Mouse (Mus musculus): Measurements from ENCODE around the gene Papola.
"Not testable (repeated sequence)": the region's sequence is repeated elsewhere in the genome, so short reads cannot be mapped to it uniquely, and the experiment has no call there.

Papola gene

DNA sequence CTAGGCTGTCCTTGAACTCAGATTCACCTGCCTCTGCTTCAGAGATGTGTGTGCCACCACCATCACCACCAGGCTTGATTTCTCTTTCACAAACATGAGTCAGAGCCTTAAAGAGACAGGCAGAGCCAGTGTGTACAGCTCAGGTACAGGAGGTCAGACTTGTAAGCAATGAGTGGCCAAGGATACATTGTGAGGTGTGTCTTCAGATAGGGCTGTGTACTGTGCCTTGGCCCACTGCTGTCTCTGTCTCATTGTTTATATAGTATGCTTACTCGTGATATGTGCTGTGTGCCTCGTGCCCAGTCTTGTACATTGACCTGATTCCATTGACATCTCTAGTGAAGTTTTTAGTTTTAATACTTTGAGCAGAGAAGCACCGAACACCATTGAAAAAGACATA lies 21.3 kb downstream of the Papola start:
- in situ Hi-C loops (cut with MseI, MboI): no loop called here

DNA sequence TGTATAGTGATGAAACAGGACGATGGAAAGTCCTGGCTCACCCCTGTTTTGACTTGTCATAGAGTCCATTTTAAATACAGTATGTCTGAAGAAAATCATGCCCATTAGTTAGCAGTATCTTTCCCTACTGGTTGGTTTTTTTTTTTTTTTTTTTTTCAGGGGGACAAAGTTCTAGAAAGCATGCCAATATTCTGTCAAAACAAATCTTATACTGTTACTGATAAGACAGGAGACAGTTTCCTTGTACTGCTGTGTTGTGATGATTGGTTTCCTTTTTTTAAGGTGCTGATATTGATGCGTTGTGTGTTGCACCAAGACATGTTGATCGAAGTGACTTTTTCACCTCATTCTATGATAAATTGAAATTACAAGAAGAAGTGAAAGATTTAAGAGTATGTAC lies 21.7 kb downstream of the Papola start:
- in situ Hi-C loops (cut with MseI, MboI): no loop called here

DNA sequence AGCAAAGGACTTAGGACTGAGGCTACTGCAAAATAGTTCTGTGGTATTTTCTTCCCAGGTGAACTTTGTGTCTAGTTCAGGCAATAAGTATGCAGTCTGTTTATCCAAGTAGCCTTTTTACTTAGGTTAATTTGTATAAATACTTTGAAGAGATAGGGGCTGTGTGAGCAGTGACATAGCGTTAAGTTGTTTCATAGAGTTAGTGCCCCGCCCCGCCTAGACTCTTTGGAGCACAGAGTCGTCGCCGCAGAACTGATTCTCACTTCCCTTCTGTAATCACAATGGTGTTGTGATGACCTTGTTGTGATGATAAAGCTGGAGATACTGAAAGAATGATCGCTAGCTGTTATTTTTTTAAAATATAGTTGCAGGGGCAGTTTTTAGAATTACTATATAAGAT lies 22.9 kb downstream of the Papola start:
- in situ Hi-C loops (cut with MseI, MboI): no loop called here

GRCm38 (mm10) chr12:105808945-105809344 lies 24.5 kb downstream of the Papola start:
- in situ Hi-C loops (cut with MseI, MboI): no loop called here

GRCm38 (mm10) chr12:105810608-105811007 lies 26.1 kb downstream of the Papola start:
- in situ Hi-C loops (cut with MseI, MboI): no loop called here

- in situ Hi-C loops (cut with MseI, MboI): no loop called here
Measured at GRCm38 (mm10) chr12:105813957-105814356, 29.5 kb downstream of the Papola start.

DNA sequence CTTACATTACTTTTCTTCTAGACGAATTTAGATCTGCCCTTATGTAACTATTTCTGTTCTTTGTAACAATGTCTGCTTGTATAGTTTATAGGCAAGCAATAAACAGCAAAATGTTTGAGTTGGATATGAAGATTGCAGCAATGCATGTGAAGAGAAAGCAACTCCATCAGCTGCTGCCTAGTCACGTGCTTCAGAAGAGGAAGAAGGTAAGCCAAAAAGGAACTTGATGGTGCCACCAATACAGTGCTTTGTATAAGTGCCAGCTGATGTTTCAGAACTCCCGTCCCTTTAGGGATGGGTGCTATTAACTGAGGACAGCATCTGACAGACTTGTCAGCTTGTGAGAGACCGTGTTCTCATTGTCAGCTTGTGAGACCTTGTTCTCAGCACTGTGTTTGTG lies 39.0 kb downstream of the Papola start:
- in situ Hi-C loops (cut with MseI, MboI): no loop called here

DNA sequence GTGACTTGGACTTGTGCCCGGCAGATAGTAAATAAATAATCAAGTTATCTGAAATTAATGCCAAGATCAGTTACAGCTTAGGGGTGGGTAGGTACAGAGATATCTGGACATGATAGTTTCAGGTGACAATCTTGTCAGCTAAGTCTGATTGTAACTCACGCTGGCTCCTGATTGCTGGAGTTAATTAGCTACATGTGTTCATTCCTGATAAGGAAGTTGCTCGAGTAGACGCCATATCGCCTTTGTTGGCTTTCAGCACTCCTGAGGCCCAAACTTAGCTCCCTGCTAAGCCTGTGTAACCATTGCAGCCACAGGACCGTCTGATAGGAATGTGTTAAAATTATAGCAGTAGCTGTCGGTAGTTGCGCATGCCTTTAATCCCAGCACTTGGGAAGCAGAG lies 40.2 kb downstream of the Papola start:
- in situ Hi-C loops (cut with MseI, MboI): no loop called here

- in situ Hi-C loops (cut with MseI, MboI): no loop called here
Measured at GRCm38 (mm10) chr12:105825266-105825665, 40.8 kb downstream of the Papola start.

DNA sequence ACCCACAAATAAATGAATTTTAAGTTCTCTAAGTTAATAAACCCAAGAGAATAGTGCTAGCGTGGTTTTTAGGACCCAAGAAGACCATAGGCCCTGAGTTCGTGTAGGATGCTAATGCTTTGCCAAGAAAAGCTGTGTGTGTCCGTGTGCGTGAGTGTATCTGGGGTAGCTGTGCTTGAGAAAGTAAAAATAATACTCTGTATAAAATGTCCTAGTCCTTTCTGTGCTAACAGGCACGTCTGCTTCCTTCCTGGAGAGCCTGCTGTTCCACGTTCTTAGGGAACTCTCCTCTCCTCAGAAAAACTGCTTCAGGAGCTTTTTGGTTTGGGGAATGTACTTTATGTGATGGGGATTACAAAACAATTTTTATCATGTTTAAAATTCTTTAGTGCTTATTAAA lies 48.0 kb downstream of the Papola start:
- in situ Hi-C loops (cut with MseI, MboI): no loop called here

DNA sequence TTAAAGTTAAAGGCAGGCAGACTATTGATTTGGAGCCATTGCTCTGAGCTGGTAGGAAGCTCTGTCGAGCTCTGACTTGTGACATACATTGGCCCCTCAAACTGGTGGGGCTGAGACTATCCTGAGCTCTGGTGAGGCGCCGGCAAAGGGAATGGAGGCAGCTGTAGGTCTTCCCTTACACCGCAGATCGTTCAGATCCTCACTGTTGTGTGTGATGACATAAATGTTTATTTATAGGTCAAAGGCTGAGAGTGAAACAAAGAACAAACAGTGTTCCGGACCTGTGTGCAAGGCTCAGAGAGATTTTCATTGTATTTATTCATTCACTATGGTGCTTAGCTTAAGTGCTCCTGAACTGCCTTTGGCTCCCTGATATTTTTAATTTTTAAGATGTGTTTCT lies 50.4 kb downstream of the Papola start:
- in situ Hi-C loops (cut with MseI, MboI): no loop called here

- in situ Hi-C loops (cut with MseI, MboI): no loop called here
Measured at GRCm38 (mm10) chr12:105835571-105835970, 51.1 kb downstream of the Papola start.

- in situ Hi-C loops (cut with MseI, MboI): no loop called here
Measured at GRCm38 (mm10) chr12:105836196-105836595, 51.7 kb downstream of the Papola start.

DNA sequence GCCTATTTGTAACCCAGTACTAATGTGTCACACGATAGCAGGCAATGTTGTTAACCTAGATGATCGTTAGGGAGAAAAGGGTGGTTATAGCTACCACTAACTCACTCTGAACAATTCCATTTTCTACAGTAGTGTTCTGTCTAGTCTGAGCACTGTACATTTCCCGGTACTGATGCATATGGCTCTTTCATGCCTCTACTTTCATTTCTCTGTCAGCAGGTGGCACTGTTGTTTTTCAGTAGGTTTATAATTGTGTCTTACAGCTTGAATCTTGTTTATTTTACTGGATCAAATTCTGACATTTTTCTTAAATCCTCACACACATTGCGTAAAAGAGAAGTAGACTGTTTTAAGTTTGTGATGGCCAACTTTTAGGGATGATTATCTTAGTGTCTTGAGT lies 54.6 kb downstream of the Papola start:
- in situ Hi-C loops (cut with MseI, MboI): no loop called here

- in situ Hi-C loops (cut with MseI, MboI): not testable (repeated sequence)
Measured at GRCm38 (mm10) chr12:105840545-105840944, 56.1 kb downstream of the Papola start.

- in situ Hi-C loops (cut with MseI, MboI): no loop called here
Measured at GRCm38 (mm10) chr12:105843243-105844005, 58.9 kb downstream of the Papola start.

DNA sequence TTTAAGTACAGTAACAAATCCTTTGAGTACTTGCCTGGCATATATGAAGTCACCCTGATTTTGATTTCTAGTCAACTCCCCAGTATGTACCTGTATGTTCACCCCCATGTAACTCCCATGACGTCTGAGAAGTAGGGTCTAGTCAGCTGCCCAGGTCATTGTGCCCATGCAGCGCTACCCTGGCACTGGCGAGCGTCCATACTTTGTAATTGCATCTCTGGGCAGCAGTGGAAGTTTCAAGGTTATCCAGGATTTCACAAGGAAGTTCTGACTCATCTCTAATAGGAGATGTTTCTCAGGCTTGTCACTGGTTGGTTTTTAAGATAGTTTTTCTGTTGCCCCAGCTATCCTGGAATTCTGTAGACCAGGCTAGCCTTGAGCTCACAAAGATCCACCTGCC lies 59.9 kb downstream of the Papola start:
- in situ Hi-C loops (cut with MseI, MboI): no loop called here

DNA sequence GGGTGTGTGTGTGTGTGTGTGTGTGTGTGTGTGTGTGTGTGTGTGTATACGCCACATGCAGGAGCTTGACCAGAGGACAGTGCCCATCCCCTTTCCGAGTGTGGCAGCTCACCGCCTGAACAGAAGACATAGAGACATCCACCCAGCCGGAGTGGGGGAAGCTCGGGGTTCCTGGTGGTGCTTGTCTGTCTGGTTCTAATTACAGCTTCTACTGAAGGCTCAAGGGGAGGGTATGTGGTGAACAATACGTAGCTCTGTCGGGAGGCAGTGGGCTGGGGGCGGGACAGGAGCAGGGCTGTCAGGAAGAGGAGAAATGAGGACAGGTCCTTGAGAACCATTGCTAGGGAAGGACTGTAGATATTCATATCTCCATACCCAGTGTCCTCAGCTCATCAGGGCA lies 64.6 kb downstream of the Papola start:
- in situ Hi-C loops (cut with MseI, MboI): no loop called here

GRCm38 (mm10) chr12:105850675-105851074 lies 66.2 kb downstream of the Papola start:
- in situ Hi-C loops (cut with MseI, MboI): loop anchor here (5.0 to 10.0 kb wide), 2 partner anchors 112 to 114 kb away; no protein-coding TSS in a partner anchor

- in situ Hi-C loops (cut with MseI, MboI): loop anchor here (5.0 to 10.0 kb wide), 2 partner anchors 110 to 112 kb away; no protein-coding TSS in a partner anchor
Measured at GRCm38 (mm10) chr12:105852798-105853197, 68.3 kb downstream of the Papola start.

DNA sequence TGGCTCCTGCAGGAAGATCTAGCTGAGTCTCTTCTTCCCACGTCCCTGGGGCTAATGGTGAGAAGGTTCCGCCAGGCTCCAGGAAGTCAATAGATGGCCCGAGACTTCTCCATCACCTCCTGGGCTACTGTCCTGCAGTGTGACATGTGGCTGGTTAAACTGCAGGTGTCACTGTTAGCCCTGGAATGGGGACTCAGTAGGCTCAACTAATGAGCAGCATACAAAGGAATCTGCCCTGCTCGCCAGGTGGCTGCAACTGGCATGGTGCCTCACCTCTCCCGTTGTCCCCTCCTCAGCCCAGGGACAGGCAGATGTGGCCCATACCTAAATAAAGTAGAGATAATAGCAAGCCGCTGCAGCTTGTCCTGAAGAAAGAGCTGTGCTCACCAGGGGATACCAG lies 70.1 kb downstream of the Papola start:
- in situ Hi-C loops (cut with MseI, MboI): loop anchor here (5.0 to 10.0 kb wide), 2 partner anchors 108 to 110 kb away; no protein-coding TSS in a partner anchor

DNA sequence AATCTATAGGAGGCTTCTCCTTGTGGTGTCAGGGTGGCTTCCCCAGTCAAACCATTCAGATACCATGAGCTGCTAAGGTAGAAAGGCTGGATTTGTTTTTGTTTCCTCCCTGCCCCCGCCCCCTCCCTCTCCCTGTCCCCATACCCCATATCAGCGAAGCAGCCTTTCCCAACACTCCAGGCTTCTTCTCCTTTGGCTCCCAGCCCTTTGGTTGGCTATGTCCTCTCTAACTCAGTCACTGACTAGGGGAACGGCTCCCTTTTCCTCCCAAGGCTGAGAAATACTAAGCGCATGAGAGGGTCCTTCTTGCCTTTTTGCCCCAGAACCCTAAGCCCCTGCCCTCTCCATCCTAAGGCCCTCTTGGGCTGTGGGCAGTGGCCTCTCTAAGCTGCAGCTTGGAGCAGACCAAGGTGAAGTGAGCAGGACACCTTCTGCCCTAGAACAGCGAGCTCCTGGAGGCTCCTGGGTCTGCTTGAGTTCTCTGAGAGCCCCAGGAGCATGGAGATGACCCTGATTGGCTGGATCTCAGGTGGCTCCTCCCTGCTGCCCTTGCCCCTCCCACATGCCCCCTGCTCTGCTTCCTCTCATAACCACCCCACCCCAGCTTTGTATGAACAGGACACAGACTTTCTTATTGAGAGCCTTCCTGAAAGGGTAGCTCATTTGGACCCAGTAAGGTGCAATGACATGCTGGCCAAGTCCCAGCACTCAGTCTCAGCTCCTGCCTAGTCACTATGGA lies 73.6 kb downstream of the Papola start:
- in situ Hi-C loops (cut with MseI, MboI): loop anchor here in 1 of 2 experiments (10.0 kb wide), 1 partner anchor 107 kb away; no protein-coding TSS in a partner anchor

DNA sequence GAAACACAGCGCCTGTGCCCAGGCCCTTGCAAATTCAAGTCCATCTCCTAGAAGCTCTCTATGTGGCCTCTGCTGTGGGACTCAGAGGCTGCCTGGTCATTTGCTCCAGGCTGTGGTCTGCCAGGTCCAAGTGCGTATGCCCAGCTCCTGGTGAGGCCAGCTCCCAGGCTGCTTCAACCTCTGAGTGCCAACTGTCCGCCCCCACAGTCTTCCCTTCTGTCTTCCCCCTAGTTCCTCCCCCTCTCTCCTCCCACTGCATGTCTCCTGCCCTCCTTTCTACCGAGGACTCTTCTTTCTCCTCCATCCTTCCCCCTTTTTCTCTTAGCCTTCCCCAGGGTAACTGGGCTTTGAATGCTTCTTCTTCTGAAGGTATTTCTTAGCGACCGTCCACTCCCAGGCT lies 77.6 kb downstream of the Papola start:
- in situ Hi-C loops (cut with MseI, MboI): no loop called here
